Mouse (Mus musculus) testis, adult 2 months (tissue): ENCODE results near the gene Slamf7.

Source experiments
- CTCF ChIP-seq: fragments of 200-500 bp; IDR thresholded peaks from 2 replicates; pipeline ENCODE4 v1.5.1; 2012; ENCODE audit warnings: low read depth, mild to moderate bottlenecking, inconsistent platforms, low read length, moderate library complexity; ENCODE audit not compliant: control insufficient read depth, insufficient read depth, insufficient replicate concordance
- POLR2A ChIP-seq: fragments of 200-500 bp; IDR thresholded peaks from 2 replicates; pipeline ENCODE4 v1.6.1; 2012; ENCODE audit warnings: low read depth, mild to moderate bottlenecking, inconsistent platforms, low read length, moderate library complexity; ENCODE audit not compliant: control insufficient read depth

- TF ChIP-seq CTCF, result no peak
- TF ChIP-seq POLR2A, result no peak
These were observed 34.5 kb upstream of the Slamf7 start for GRCm38 (mm10) chr1:171687320-171687719.
